Mouse (Mus musculus) frontal cortex, adult 2 months (tissue): ENCODE data around the gene Stx3. TPM values are rescaled to one million over a fixed set of nuclear protein-coding genes. Genes with fewer than 3 reads are reported as not detected.
A peak's percentile ranks its signal among the peaks of the same experiment; 100 is the strongest.

ENCODE experiments used
- DNase-seq, 2 experiments: peaks; one replicate each; pipeline ENCODE4 v3.0.0; 2022; ENCODE audit warnings: low spot score in 1 of 2; ENCODE audit errors: extremely low spot score in 1 of 2
- polyA plus RNA-seq: library from polyadenylated mRNA; depleted of rRNA; stranded (reverse); fragments of >200 nt; gene quantifications from 2 replicates; pipeline ENCODE4 v1.2.3, GENCODE M21; 2012; rRNA removed

The Stx3 gene
- polyA plus RNA-seq = 39.5 and 44.2 TPM in 2 replicates

GRCm38 (mm10) chr19:11819143-11819700 lies at the start of gene Stx3:
Gene Stx3 (minus strand): TSS chr19:11819403.
- DNase-seq = peak in 1 of 2 experiments; percentile 13

DNA sequence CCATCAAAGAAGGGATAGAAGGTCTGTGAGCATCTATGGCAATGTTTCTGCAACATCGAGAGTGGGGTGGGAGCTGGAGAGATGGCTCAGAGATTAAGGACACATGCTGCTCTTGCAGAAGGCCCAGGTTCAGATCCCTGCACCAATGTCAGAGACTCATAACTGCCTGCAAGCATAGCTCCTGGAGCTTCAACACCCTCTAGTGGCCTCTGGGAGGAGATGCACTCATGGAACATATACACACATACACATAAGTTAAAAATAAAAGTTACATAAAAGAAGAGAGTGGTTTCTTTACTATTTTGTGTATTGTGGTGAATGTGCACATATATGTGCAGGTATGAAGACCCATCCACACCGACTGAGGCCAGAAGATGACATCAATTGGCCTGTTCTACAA lies 48.6 kb upstream of the Stx3 start:
- no peak for DNase-seq

DNA sequence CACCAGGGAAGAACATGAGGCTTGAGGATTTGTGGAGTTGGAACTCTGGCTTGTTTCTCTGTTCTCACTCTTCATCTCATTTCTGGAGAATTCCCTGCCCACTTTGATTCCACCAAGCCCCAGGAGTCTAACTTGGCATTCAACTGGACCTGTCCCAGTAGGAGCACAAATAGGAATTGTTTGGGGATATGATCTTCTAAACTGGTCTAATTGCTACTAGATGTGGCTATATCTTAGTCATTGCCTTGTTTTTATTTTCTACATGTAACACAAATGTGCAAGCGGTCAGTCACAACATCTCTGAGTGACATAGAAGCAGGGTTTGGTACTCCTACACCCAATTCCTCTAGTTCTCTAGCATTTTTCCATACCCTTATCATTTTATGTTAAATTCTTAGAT lies 41.8 kb upstream of the Stx3 start, which contains the start of gene Olfr1418:
Olfr1418 (minus strand) TSS at position 101 of the 400 bp plus-strand sequence.
- DNase-seq = no peak

- DNase-seq = no peak
These were observed 37.3 kb upstream of the Stx3 start for GRCm38 (mm10) chr19:11856506-11856905.

DNA sequence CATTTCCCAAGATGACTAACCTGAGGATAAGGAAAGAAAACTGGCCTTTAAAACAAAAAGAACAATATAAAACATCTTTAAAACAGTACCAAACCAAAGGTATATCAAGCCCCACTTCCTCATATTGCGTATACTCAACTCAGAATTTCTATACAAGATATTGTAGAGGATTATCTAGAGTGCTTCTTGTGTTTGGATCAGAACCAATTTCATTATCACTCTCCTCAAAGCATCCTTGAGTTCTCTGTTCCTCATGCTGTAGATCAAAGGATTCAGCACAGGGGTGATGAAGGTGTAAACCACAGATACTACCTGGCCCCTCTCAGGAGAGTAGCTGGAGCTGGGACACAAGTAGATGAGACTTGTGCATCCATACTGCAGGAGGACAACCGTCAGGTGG lies 35.6 kb upstream of the Stx3 start:
- no peak for DNase-seq

DNA sequence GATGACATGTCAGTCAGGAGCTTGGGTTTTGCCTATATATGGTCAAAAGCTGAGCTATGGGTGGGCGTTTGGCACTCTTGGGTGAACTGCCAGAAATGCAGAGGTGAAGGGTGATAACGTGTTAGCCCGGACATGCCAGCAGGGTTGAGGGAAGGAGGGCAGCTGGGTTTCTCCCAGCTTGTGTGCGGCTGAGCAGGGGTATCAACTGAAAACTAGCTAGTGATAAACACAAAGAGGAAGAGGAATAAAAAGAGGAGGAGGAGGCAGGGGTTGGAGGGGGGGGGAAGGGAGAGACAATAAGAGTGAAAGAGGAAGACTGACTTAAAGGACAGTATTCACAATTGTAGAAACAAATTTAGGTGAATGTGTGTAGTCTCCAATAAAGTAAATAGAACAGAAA lies 33.4 kb upstream of the Stx3 start:
- DNase-seq = no peak

DNA sequence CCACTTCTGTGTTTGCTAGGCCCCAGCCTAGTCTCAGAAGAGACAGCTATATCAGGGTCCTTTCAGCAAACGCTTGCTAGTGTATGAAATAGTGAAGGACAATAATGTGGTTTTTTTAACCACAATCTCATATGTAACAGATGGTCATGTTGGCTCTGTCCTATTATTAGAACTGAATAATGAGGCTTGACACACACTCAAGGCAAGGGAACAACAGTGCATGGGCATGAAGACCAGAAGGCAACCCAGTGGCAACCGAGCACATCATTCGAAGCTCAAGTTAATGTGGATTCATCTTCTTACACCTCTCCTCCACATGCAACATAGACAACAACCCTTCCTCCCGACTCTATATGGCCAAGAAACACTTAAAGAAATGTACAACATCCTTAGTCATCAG lies 27.1 kb upstream of the Stx3 start:
- DNase-seq = peak; percentile 1 to 2

DNA sequence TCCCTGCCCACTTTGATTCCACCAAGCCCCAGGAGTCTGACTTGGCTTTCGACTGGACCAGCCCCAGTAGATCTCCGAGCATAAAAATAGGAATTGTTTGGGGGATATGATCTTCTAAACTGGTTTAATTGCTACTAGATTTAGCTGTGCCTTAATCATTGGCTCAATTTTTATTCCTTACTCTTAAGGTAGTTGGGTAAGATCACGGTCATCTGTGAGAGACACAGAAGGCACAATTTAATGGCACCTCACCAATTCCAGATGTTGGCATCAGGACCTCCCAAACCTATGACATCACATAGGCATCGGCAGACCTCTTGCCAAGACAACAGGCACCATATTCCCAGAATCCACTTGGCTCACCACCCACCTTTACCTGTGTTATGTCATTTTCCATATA lies 19.9 kb upstream of the Stx3 start, which contains the start of gene Olfr1417:
Olfr1417 (minus strand) TSS at position 101 of the 400 bp plus-strand sequence.
- DNase-seq = no peak

DNA sequence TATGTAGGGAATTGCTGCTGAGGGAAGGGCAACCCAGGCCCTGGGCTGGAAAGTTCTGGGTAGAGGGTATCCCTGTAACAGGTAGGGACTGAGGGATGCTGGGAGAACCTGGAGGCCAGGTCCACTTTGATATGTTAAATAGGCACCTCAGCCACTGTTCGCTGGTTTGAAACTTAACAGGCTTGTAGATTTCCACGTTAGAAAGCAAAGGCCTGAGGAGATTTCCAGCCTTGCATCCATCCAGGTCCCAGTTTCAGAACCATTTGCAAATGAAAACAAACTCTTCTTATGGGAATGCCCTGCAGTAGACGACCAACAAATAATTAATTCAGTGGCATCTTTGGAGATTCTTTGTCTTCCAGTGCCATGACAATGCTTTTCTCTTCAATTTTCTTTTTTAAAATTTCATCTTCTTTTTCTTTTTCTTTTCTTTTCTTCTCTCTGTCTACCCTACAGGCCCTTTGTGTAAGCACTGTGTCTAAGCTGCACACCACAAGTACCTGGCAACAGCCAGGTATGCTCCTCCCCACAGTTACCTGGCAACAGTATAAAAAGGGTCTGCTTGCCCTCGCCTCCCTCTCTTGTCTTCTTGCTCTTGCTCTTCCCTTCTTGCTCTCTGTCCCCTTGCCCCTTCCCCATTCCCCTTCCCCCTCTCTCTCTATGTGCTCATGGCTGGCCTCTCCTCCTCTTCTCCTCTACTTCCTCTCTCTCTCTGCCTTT lies 4.3 kb upstream of the Stx3 start:
- no peak for DNase-seq

GRCm38 (mm10) chr19:11820211-11820610 lies 1.0 kb upstream of the Stx3 start:
- DNase-seq = no peak

DNA sequence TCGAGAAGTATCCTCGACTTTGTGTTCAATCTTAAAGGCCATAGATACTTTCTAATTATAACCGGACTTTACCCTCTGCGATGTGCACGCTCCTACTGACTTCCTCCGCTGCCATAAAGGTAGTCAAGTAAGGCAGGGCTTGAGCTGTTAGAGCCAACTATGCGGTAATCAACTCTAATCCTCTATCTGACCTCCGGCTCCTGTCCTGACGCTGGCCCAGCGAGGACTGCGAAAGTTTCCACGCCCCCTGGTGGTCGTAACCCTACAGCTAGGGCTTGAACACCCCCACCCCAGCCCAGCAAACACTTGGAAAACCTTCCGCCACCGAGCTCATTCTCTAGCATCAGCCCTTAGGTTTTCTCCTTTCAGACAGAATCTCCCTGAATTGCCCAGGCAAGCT lies 597 bp upstream of the Stx3 start:
- peak in 1 of 2 experiments; percentile 59 for DNase-seq

DNA sequence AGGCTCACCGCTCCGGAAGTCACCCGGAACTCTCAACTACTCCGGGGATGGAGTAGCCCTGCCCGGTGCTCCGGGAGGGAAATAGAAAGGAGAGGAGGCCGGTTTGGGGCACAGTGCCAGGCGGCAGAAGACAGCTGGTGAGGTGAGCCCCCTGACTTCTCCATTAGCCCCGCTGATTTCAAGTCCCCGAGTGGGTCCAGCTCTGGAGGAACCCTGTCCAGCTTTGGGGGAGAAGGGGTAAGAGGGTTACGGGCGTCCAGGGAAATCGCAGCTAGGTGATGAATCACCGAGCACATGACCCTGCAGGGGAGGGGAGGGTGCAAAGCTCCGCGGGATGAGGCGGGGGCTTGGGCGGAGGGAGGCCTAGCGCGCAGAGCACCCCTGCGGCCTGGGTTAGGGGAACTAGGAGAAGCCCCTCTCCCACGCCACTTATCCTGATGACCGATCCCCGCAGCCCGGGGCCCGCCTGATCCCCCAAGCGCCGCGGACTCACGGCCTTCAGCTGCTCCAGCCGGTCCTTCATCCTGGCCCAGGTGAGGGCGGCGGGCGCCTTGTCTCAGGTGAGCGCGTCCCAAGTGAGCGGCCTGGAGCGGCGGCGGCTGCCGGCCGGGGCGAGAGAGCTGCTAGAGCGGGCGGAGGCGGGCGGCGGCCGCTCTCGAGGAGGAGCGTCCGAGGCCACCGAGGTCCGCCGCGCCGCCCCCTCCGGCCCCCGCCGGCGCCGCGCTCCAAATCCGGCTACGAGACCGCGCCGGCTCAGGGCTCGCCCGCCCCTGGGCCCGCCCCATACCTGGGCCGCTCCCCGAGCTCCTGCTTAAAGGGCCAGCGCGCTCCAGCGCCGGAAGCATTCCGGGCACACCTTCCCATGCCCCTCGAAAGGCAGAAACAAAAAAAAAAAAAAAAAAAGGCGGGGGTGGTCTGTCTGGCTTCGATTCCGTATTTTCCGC lies 732 bp downstream of the Stx3 start:
- peak in 1 of 2 experiments; percentile 44 for DNase-seq

DNA sequence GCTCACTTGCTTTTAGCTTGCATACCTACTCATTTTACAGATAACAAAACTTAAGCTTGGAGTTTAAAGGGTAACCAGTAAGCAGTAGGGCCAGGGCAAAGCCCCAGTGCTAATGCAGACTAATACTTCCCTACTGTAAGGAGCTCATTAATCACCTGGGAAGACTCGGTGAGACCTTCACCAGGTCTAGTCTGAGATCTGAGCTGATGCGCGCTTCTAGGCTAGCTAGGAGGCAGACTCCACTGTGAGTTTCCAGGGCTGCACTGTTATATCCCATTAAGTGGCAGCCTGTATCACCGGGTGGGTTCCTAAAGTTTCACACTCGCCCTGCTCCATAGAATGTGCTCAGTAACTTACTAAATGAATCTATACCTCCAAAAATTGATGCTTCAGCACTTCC lies 1.6 kb downstream of the Stx3 start:
- no peak for DNase-seq

GRCm38 (mm10) chr19:11816706-11817105 lies 2.5 kb downstream of the Stx3 start:
- DNase-seq = no peak

DNA sequence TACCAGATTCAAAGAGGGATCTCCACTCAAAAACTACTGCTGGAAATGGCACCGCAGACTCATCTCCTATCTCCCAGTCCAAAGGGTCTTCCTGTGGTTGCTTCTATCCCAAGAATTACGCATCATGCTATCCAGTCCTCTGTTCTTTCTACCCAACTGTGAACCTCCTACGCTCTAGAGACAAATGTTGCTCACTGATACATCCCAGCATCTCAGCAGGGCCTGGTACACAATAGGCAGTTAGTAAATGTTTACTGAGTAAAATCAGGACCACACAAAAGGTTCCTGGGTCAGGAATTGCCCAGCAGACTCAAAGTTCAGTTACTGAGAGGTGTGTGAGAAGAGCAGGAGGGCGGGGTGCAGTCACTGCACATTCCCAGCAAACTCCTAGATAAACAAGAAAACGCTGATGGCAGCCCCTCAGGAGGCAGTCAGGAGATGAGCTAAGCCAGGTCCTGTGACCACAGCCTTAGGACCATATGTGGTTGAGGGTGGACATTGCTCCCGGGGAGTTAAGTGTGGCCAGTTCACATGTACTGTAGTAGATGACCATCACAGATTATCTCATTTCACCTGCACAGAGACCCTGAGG lies 4.4 kb downstream of the Stx3 start:
- DNase-seq = no peak

- DNase-seq = no peak
These were observed 5.6 kb downstream of the Stx3 start for GRCm38 (mm10) chr19:11813649-11814048.

DNA sequence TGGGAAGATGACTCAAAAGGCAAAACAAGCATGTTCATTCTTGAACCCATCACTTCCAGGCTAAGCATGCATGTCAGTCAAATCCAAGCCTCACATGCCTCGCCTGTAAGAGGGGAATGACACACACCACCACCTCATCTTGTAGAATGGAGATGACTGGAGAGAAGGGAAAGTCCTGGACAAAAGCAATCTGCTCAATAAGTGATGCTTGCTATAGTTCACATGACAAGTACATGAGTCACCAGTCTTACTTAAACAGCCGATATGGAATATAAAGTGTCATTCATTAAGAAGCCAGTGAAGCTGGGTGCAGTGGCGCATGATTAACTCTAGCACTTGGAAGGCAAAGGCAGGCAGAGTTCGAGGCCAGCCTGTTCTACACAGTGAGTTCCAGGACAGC lies 6.1 kb downstream of the Stx3 start:
- no peak for DNase-seq

DNA sequence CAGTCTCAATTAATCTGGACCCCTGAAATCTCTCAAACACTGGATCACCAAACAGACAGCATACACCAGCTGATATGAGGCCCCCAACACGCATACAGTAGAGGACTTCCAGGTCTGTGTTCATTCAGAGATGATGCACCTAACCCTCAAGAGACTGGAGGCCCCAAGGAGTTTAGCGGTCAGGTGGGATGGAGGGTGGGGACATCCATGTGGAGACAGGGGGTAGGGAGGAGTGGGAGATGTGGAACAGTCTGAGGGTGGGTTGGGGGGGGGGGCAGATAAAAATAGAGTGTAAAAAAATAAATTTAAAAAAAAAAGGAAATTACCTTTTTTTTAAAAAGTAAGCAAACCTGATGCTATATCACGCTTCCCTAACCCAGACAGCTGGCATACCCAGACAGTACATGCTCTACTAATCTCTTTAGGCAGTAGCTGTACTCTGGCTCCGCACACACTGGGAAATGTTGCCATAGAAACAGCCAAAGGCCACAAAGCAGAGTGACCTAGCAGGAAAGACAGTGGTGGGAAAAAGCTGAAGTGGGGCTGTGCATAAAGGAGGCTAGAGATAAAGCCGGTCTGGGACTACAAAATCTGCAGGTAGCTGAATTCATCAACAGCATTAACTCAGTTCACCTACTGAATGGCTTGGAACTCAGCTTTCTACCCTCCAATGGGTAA lies 7.4 kb downstream of the Stx3 start:
- no peak for DNase-seq

DNA sequence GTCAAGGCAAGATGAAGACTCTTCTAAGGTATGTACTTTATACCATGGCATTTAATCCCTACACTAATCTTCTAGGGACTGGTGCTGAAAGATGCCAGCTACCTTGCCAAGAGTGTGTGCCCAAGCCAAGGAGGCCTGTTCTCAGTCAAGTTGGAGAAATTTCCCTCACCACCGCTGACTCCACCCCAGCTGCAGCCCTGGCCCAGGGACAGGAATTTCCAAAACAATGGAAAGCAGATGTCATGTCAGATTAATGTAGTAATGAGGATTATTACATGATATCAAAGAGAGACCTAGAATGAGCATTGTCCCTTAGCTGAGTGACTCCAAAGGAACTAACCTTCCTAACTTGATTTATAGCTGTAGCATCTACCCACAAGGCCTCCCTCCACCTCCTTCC lies 8.3 kb downstream of the Stx3 start:
- DNase-seq = no peak
